Mouse (Mus musculus): ENCODE measurements around the gene Prss53. TPM values are rescaled to one million over a fixed set of nuclear protein-coding genes. Genes with fewer than 3 reads are reported as not detected.

Prss53 gene
- 1.2 and 1.3 TPM in 2 replicates for polyA plus RNA-seq (2016; fragmentation: Nextera tagmentation; extraction: Ambion mirVana)

DNA sequence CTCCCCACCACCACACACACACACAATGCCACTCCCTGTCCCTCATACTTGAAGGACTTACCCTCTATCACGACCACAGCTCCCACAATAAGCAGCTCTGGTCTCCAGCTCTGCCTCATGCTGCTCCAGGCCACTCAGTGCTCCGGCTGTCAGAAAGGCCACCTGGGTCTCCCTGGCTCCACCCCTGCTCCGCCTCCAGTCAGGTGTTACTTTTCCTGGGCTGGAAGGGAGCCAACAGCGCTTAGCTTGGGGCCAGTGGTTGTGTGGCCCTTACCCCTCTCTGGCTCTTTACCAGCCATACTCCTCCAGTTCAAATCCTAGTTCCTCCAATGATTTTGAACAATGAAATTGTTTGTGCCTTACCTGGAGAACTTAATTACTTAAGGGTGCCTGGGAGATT is at the start of gene Prss53:
Gene Prss53 (minus strand): TSS at position 173 of the 400 bp plus-strand sequence.
- Histone ChIP-seq H3K27ac (no peak within 1 kb of the TSS), H3K27me3 (no peaks in the 10 kb centered on the region), H3K4me3 (no peak within 1 kb of the TSS), H3K4me2 (replicated peaks) (no peak within 1 kb of the TSS), H3K36me3 (peaks cover 49% of the 10 kb centered on the region), H3K9ac (no peak within 1 kb of the TSS), H3K9me3 (no peaks in the 10 kb centered on the region), H3K4me1 (peaks cover 13% of the 10 kb centered on the region; the same call in 1 of the 2 replicates)
- no peak for ATAC-seq (ENCODE audit: insufficient number of reproducible peaks, insufficient read depth, low FRiP score, low TSS enrichment)
- 33% methylated on average over 4 of the region's 4 CpGs for WGBS

DNA sequence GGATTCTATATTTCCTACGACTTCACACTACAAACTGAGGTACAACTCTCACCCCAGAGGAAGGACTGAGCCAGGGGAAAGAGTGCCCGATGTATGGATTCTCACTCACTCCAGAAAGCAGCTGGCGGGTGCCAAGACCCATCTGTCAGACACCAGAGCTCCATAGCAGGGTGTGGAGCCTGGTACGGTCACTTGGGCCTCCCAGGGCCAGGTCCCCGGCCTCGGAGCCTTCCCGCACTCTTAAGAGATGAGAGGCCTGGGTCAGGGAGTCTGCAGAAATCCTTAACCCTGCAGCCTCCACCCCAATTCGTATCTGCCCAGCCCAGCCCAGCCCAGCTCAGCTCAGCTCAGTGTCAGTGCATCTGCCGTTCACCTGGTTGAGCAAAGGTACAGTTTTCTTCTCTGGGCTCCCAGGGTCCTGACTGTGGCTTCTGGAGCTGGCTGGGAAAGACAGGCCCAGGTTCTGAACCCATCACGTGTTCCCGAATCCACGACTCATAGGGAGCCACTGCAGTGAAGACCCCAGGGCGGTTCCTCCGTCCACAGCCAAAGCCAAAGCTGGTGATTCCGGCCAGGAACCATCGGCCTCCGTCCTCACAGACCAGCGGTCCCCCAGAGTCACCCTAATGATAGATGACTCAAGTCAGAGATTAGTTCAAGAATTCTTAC is 45.6 kb upstream of the Prss53 start:
- Histone ChIP-seq H3K27me3 (no peaks in the 10 kb centered on the region), H3K9ac (peak overlapping the region; percentile 73), H3K4me3 (peak overlapping the region; percentile 65), H3K27ac (no peak overlapping the region), H3K4me2 (replicated peaks) (peak overlapping the region; percentile 93), H3K4me1 (peaks cover 34% of the 10 kb centered on the region), H3K9me3 (no peaks in the 10 kb centered on the region), H3K36me3 (no peaks in the 10 kb centered on the region)
- WGBS: 58% methylated on average over 18 of the region's 18 CpGs
- ATAC-seq (ENCODE audit: insufficient number of reproducible peaks, insufficient read depth, low FRiP score, low TSS enrichment): no peak

DNA sequence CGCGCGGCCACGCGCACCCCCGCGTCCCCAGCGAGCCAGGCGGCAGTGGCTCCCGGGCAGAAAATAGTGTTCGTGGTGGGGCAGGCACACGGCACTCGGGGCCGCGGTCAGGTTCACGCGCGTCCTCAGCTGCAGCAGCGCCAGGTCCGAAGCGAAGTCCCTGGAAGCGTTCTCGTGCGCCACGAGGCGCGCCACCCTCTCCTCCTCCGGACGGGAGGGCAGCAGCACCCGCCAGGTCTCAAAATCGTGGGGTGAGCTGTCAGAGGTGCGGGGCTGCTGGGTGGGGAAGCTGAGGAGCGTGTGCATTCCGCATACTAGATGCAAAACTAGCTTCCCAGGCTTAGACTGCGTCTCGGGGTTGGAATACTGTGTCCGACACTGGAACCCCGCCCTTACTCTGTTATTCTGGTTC is 45.0 kb upstream of the Prss53 start:
- peak overlapping the region; percentile 18 for H3K27ac ChIP-seq
- 2% methylated on average over 37 of the region's 38 CpGs for WGBS

DNA sequence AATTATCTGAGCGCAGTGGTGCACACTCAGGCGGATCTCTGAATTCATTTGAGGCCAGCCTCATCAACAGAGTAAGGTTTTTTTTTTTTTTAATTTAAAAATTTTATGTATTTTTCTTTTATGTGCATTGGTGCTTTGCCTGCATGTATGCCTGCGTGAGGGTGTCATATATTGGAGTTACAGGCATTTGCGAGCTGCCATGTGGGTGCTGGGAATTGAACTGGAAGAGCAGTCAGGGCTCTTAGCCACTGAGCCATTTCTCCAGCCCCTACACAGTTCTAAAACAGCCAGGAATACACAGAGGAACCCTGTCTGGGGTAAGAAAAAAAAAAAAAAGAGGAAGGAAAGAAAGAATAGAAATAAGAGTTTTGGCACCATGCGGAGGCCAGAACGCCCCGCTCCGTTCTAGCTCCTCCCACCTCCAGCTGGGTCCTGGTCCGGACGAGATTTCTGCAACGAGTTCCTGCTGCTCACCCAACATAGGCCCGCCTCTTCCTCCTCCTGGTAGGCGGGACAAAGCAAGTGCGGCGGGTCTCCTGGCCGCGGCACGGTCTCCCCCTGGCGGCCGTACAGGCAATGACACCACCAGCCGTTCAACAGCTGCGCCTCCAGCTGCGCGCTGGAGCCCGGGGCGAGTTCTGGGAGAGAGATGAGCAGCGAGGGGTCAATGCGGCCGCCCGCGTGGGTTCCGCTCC is 44.4 kb upstream of the Prss53 start:
- WGBS: 7% methylated on average over 32 of the region's 32 CpGs
- Histone ChIP-seq H3K4me2 (replicated peaks) (peak overlapping the region; percentile 93), H3K27me3 (peaks cover 6% of the 10 kb centered on the region), H3K4me3 (peak overlapping the region; percentile 65), H3K9ac (peak overlapping the region; percentile 73), H3K4me1 (peaks cover 37% of the 10 kb centered on the region), H3K27ac (peak overlapping the region; percentile 18), H3K36me3 (no peaks in the 10 kb centered on the region), H3K9me3 (no peaks in the 10 kb centered on the region)
- ATAC-seq (ENCODE audit: insufficient number of reproducible peaks, insufficient read depth, low FRiP score, low TSS enrichment): peak; percentile 94

More for the DNA sequence above, 45.0 kb upstream of the Prss53 start:
- Histone ChIP-seq H3K9me3 (no peaks in the 10 kb centered on the region), H3K36me3 (no peaks in the 10 kb centered on the region), H3K9ac (peak overlapping the region; percentile 73), H3K4me2 (replicated peaks) (peak overlapping the region; percentile 93), H3K4me1 (peaks cover 36% of the 10 kb centered on the region), H3K4me3 (peak overlapping the region; percentile 65), H3K27me3 (0 out of 2 replicates have a peak, but pooled peaks cover under 1% of the 10 kb centered on the region)
- peak; percentile 38 for ATAC-seq (ENCODE audit: insufficient number of reproducible peaks, insufficient read depth, low FRiP score, low TSS enrichment)

DNA sequence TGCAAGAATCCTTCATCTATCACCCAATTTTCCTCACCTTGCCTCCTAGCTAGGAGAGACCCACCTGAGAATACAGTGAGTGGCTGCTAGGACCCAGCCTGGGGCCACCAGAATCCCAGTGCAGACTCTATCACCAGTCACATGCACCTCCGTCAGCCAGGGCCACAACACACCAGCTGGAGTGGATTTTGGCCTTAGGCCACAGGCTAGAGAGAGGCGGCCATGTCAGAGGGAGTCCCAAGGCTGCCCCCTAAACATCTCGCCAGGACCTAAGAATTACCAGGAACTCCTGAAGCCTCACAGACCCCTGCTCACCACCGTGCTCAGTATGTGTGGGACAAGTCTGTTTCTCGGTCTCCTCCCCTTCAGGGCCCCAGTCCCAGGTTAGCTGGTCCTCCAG is 43.3 kb upstream of the Prss53 start:
- H3K36me3 ChIP-seq: no peaks in the 10 kb centered on the region
- peaks cover 17% of the 10 kb centered on the region for H3K27me3 ChIP-seq
- no peak overlapping the region for H3K4me3 ChIP-seq
- peaks cover 44% of the 10 kb centered on the region for H3K4me1 ChIP-seq
- no peak overlapping the region for H3K4me2 ChIP-seq (replicated peaks)
- H3K9ac ChIP-seq: no peak overlapping the region
- no peak overlapping the region for H3K27ac ChIP-seq
- 83% methylated on average over 5 of the region's 5 CpGs for WGBS
- no peaks in the 10 kb centered on the region for H3K9me3 ChIP-seq
- ATAC-seq (ENCODE audit: insufficient number of reproducible peaks, insufficient read depth, low FRiP score, low TSS enrichment): no peak

DNA sequence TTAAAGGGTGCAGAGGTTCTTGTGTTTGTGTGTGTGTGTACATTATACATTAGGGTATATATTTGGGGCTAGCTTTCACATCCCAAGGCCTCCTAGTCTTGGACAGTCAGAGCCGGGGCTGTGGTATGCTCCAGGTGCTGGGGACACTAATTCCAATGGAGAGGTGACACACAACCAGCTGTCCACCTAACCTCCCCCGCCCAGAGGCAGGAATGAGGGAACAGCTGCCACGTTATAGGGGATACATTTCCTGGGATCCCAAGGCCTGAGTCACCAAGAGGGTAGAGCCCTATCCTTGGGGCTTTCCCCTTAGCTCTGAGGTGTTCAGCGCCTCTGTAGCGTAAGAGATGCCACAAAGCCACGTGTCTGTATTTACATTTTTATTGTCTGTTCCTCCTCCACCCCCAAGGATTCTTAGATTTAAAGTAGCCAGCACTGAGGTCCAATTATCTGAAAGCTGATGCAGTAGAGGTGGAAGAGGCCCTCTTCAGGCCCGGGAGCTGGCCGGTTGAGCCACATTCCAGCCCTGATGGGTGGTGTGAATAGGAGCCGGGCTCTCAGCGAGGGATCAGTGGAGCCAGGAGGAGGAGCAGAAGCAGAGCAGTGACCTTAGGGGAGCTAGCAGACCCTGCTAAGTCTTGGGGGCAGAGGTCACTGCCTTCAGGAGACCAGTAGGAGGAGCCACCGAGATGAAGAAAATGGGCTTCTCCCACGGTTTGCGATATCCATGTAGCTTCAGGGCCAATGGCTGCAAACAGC is 41.7 kb upstream of the Prss53 start:
- H3K4me1 ChIP-seq: peaks cover 44% of the 10 kb centered on the region
- 12% methylated on average over 13 of the region's 13 CpGs for WGBS

DNA sequence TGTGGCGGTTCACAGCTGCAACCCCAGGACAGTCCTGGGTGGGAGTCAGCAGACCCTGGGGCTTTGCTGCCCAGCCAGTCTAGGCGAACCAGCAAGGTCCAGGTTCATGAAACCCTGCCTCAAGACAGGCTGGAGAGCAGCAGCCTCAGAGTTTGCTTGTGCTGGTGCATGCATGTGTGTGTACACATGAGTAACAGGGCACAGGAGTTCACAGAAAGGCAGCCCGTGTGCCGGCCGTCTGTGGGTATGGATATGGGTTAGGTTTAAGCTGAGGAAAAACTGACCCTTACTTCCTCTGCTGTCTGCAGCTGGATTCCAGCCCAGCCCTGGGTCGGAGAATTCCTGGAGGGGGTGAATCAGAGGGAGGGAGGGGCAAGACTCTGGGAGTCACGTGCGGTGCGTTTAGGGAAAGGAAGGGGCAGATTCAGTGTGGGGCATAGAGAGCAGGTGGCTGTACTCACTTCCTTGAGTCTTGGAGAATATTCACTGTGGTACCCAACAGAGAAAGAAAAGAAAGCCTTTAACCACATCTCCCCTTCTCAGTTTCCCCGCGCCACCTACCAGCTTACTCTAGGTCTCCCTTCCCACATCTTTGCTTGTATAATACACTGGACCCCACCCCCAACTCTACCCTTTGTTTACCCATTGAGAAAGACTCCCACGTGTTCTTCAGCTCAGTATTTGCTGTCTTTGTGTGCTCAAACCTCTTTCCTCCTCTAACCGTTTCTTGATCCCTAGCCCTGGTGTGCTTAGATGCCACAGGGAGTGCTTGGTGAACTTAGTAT is 40.8 kb upstream of the Prss53 start:
- Histone ChIP-seq H3K27ac (peak overlapping the region; percentile 69), H3K4me3 (no peak overlapping the region), H3K36me3 (0 out of 2 replicates have a peak, but pooled peaks cover 6% of the 10 kb centered on the region), H3K9ac (0 out of 2 replicates have a peak overlapping the region, but pooled peaks have one; percentile 11), H3K4me2 (replicated peaks) (peak overlapping the region; percentile 1; the same call in 1 of the 2 replicates), H3K27me3 (peaks cover 31% of the 10 kb centered on the region), H3K4me1 (peaks cover 43% of the 10 kb centered on the region), H3K9me3 (no peaks in the 10 kb centered on the region)
- WGBS: 29% methylated on average over 13 of the region's 13 CpGs
- ATAC-seq (ENCODE audit: insufficient number of reproducible peaks, insufficient read depth, low FRiP score, low TSS enrichment): no peak

More for the DNA sequence above, 41.7 kb upstream of the Prss53 start:
- Histone ChIP-seq H3K36me3 (no peaks in the 10 kb centered on the region), H3K4me2 (replicated peaks) (0 out of 2 replicates have a peak overlapping the region, but pooled peaks have one; percentile 3), H3K27ac (peak overlapping the region; percentile 60; the same call in 1 of the 2 replicates), H3K9ac (0 out of 2 replicates have a peak overlapping the region, but pooled peaks have one; percentile 11), H3K9me3 (no peaks in the 10 kb centered on the region), H3K4me3 (no peak overlapping the region), H3K27me3 (peaks cover 31% of the 10 kb centered on the region)
- no peak for ATAC-seq (ENCODE audit: insufficient number of reproducible peaks, insufficient read depth, low FRiP score, low TSS enrichment)

DNA sequence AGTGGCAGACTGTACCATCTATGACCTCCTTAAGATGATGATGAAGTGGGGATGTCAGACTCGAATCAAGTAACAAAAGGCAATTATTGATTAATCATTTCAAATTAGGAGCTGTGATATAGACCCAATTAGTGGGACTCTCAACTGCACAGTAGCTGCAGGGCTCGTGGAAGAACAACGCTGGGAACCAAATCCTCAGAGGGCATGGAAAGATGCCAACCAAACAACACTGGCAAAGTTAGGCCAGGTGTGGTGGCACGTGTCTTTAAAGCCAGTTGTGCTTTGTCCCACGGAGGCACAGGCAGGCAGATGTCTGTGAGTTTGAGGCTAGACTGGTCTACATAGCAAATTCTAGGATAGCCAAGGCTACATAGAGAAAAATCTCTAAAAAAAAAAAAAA is 39.9 kb upstream of the Prss53 start:
- Histone ChIP-seq H3K4me3 (no peak overlapping the region), H3K9ac (no peak overlapping the region), H3K4me1 (peaks cover 36% of the 10 kb centered on the region), H3K36me3 (peaks cover 15% of the 10 kb centered on the region; the same call in 1 of the 2 replicates), H3K27ac (no peak overlapping the region), H3K4me2 (replicated peaks) (no peak overlapping the region), H3K27me3 (peaks cover 31% of the 10 kb centered on the region), H3K9me3 (no peaks in the 10 kb centered on the region)
- WGBS: 78% methylated on average over 5 of the region's 5 CpGs
- ATAC-seq (ENCODE audit: insufficient number of reproducible peaks, insufficient read depth, low FRiP score, low TSS enrichment): no peak

DNA sequence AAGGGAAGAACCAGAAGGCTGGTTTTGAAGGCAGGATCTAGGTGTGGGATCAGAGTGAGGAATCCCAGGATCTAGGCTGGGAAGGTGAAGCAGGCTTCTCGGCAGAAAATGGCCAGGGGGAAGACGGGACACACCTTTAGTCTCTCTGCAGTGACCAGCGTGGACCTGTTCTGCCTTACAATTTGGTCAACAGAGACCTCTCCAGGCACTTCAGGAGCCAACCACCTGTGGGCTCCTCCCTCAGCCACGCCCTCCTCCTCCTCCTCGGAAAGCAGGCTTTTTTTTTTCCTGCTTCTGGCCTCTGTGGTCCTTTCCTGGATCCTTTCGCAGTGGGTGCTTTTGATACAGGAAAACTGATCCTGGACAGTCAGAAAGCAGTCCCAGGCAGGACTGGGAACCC is 39.2 kb upstream of the Prss53 start, which contains the start of gene Prss8:
Gene Prss8 (minus strand): TSS at position 182 of the 400 bp plus-strand sequence.
- Histone ChIP-seq H3K4me1 (peaks cover 36% of the 10 kb centered on the region), H3K36me3 (peaks cover 22% of the 10 kb centered on the region; the same call in 1 of the 2 replicates), H3K27me3 (peaks cover 31% of the 10 kb centered on the region), H3K9me3 (no peaks in the 10 kb centered on the region), H3K9ac (peak within 1 kb of the TSS; percentile 31), H3K4me3 (peak within 1 kb of the TSS; percentile 34), H3K4me2 (replicated peaks) (peak within 1 kb of the TSS; percentile 46), H3K27ac (no peak within 1 kb of the TSS)
- no peak for ATAC-seq (ENCODE audit: insufficient number of reproducible peaks, insufficient read depth, low FRiP score, low TSS enrichment)
- WGBS: 9% methylated on average over 6 of the region's 6 CpGs

DNA sequence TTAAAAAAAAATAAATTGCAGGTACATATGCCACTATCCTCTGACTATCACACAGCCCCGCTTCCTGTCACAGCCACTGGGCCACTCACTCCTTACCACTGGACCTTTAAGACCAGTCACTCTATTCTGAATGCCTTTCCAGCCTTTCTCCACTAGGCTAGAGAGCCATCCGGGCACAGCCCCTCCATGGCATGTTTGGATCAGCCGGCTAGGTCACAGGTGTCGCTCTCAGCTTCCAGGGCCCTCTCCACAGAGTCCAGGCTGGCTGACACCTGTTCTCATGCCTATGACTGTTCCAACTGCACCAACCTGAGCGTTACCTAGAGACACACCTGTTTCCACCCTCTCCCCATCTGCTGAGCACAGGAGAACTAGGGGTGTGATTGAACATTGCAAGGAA is 37.8 kb upstream of the Prss53 start:
- Histone ChIP-seq H3K27me3 (peaks cover 31% of the 10 kb centered on the region), H3K4me3 (peak overlapping the region; percentile 34), H3K4me2 (replicated peaks) (peak overlapping the region; percentile 46), H3K27ac (no peak overlapping the region), H3K9ac (peak overlapping the region; percentile 31), H3K36me3 (peaks cover 35% of the 10 kb centered on the region), H3K9me3 (no peaks in the 10 kb centered on the region), H3K4me1 (peaks cover 27% of the 10 kb centered on the region)
- ATAC-seq (ENCODE audit: insufficient number of reproducible peaks, insufficient read depth, low FRiP score, low TSS enrichment): no peak
- 39% methylated on average over 5 of the region's 5 CpGs for WGBS

DNA sequence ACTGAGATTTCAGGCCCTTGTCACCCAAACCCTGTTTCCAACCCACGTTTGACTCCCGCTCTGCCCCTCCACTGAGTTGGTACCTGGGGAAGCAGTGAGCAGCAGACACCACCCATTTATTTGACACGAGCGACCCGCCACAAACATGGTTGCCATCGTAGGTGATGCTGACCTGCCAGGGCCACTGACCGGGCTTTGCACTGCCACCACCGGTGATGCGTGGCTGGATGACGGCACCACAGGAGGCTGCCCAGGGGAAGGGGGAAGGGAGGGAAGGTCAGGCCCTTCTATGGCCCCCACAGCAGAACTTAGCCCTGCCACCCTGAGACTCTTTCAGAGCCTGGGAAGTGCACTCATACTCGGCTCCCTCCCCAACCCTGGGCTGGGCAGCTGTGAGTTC is 37.0 kb upstream of the Prss53 start:
- no peak for ATAC-seq (ENCODE audit: insufficient number of reproducible peaks, insufficient read depth, low FRiP score, low TSS enrichment)
- H3K9ac ChIP-seq: no peak overlapping the region
- H3K4me3 ChIP-seq: no peak overlapping the region
- no peak overlapping the region for H3K27ac ChIP-seq
- H3K4me2 ChIP-seq (replicated peaks): no peak overlapping the region
- peaks cover 22% of the 10 kb centered on the region for H3K4me1 ChIP-seq
- peaks cover 31% of the 10 kb centered on the region for H3K27me3 ChIP-seq
- 81% methylated on average over 11 of the region's 11 CpGs for WGBS
- H3K36me3 ChIP-seq: peaks cover 42% of the 10 kb centered on the region
- H3K9me3 ChIP-seq: no peaks in the 10 kb centered on the region
